Mouse (Mus musculus): ENCODE data around the gene Robo3.
A peak's percentile ranks its signal among the peaks of the same experiment; 100 is the strongest.

The Robo3 gene

GRCm38 (mm10) chr9:37367301-37368080, 65.6 kb downstream of the Robo3 start, which contains the start of gene Hepacam:
Gene Hepacam, plus strand, starts transcription at chr9:37367351.
- peak; percentile 15 to 28 for DNase-seq

DNA sequence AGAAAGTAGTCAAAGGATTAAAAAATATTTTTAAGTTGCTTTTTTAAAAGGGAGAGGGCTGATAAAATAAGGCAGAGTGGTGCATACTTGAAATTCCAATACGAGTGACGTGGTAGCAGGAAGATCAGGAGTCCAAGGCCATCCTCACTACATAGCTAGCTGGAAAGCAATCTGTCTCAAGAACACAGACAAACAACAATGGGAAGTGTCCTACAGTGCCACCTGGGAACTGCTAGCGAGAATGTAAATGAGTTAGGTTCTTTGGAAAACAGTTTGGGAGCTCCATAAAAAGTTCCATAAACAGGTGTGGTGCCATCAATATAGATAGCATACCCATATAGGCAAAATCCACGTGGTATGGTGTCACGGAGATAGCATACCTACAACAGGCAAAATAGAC, 67.3 kb downstream of the Robo3 start:
- no peak for DNase-seq

Data from cerebellum, postnatal 10 days (tissue).